Mouse (Mus musculus) hindbrain, postnatal 0 days (tissue): ENCODE measurements around the gene Psd4. TPM values are rescaled to one million over a fixed set of nuclear protein-coding genes. Genes with fewer than 3 reads are reported as not detected.

ENCODE experiments used
- ATAC-seq: fragments of 200-750 bp; cut with Nextera tagmentation; 2 replicates; pipeline ENCODE4 v1.8.0; 2017; ENCODE audit warnings: mild to moderate bottlenecking, moderate TSS enrichment, moderate library complexity
- DNase-seq: peaks from one replicate; pipeline ENCODE4 v3.0.0-alpha.2; 2015; ENCODE audit warnings: low spot score
- H3K27ac ChIP-seq: fragments of 300-500 bp; sonication (generic); 2 replicates; pipeline ENCODE4 v1.5.1; 2014; ENCODE audit warnings: mild to moderate bottlenecking
- H3K27me3 ChIP-seq: fragments of 300-500 bp; sonication (generic); 2 replicates; pipeline ENCODE4 v1.6.1; 2014; ENCODE audit warnings: low read length, mixed read lengths; ENCODE audit not compliant: insufficient read depth
- H3K36me3 ChIP-seq: fragments of 300-500 bp; sonication (generic); 2 replicates; pipeline ENCODE4 v1.6.1; 2014; ENCODE audit warnings: low read length, mixed read lengths; ENCODE audit not compliant: insufficient read depth
- H3K4me1 ChIP-seq: fragments of 300-500 bp; sonication (generic); 2 replicates; pipeline ENCODE4 v1.6.1; 2014; ENCODE audit warnings: antibody characterized with exemption, low read length, mixed read lengths; ENCODE audit not compliant: insufficient read depth
- H3K4me2 ChIP-seq: fragments of 300-500 bp; sonication (generic); 2 replicates; pipeline ENCODE4 v1.6.1; 2014; ENCODE audit warnings: low read depth, mild to moderate bottlenecking, low read length, moderate library complexity, mixed read lengths
- H3K4me3 ChIP-seq: fragments of 300-500 bp; sonication (generic); 2 replicates; pipeline ENCODE4 v1.5.1; 2014; ENCODE audit warnings: low read length
- H3K9ac ChIP-seq: fragments of 300-500 bp; sonication (generic); replicated peaks from 2 replicates; pipeline ENCODE4 v1.6.1; 2014; ENCODE audit warnings: mild to moderate bottlenecking, low read length, moderate library complexity, mixed read lengths
- H3K9me3 ChIP-seq: fragments of 300-500 bp; sonication (generic); 2 replicates; pipeline ENCODE4 v1.6.1; 2016; ENCODE audit warnings: low read length, mixed read lengths
- CTCF ChIP-seq: IDR thresholded peaks from 2 replicates; pipeline ENCODE4 v1.5.1; 2016; ENCODE audit warnings: antibody characterized with exemption, control low read depth, low read depth
- WGBS: fragments of 180-500 bp; shearing (Covaris S2); extraction: QIAGEN DNeasy Blood & Tissue Kit; methylation state at CpG from one replicate; pipeline ENCODE4 v1.1.7; 2014; 5-methylcytosine and 5-hydroxymethylcytosine counted together
- polyA plus RNA-seq: library from polyadenylated mRNA; unstranded; fragments of >200 nt; fragmentation: Nextera tagmentation; extraction: Ambion mirVana; gene quantifications from 2 replicates; pipeline ENCODE4 v1.2.1, GENCODE M21; 2015
- total RNA-seq: library from RNA; depleted of rRNA; stranded (reverse); fragments of >200 nt; gene quantifications from 2 replicates; pipeline ENCODE4 v1.2.3, GENCODE M21; 2014

The Psd4 gene
- total and polyA plus RNA-seq, 2 experiments from 2014 or later: 1.2 to 7.0 TPM

DNA sequence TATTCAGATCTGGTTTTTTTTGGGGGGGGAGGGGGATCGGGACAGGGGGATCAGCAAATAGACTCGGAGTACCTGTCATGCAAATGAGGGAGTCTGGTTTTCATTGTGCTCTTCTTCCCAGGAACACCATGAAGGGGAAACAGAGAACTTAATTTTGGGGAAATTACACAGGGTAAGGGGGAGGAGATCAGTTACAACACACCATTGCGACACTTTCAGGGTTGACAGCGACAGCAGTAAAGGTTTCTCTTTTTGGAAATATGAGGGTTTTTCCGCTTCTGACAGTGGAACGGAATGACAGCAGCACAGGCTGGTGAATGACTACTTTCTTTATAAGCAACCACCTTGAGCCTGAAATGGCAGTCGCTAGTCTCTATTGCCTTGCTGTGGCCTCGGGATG, 22.3 kb upstream of the Psd4 start:
- ATAC-seq: no peak
- no peak overlapping the region for H3K27ac ChIP-seq
- H3K9ac ChIP-seq: no peak overlapping the region
- 71% methylated on average over 8 of the region's 8 CpGs for WGBS
- no peaks in the 10 kb centered on the region for H3K36me3 ChIP-seq
- no peaks in the 10 kb centered on the region for H3K4me1 ChIP-seq
- no peak for TF ChIP-seq CTCF
- no peaks in the 10 kb centered on the region for H3K27me3 ChIP-seq
- no peaks in the 10 kb centered on the region for H3K9me3 ChIP-seq
- no peak overlapping the region for H3K4me3 ChIP-seq
- no peak overlapping the region for H3K4me2 ChIP-seq
- no peak for DNase-seq

DNA sequence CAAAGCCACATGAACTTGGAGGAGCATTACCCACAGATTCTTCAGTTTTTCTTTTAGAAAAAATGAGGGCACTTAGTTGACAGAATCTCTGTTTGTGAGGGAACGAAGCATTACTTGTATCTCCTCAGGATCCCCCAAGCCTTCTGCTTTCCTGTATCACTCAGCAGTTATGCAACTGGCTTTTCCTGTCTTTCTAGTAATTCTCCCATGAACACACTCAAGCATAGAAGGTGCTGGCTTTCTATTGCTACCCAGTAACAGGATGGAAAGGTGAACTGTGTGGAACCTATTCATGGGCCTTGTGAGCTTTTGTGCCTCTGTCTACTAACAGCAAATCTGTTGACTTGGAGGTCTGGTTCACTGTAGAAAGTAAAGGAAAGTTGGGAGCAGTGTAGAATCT, 19.5 kb upstream of the Psd4 start:
- H3K4me3 ChIP-seq: no peak overlapping the region
- no peaks in the 10 kb centered on the region for H3K36me3 ChIP-seq
- H3K4me1 ChIP-seq: no peaks in the 10 kb centered on the region
- DNase-seq: no peak
- TF ChIP-seq CTCF: no peak
- no peak overlapping the region for H3K4me2 ChIP-seq
- no peaks in the 10 kb centered on the region for H3K27me3 ChIP-seq
- no peaks in the 10 kb centered on the region for H3K9me3 ChIP-seq
- no peak overlapping the region for H3K9ac ChIP-seq
- H3K27ac ChIP-seq: no peak overlapping the region
- WGBS: 86% methylated on average over 1 of the region's 1 CpGs
- no peak for ATAC-seq

DNA sequence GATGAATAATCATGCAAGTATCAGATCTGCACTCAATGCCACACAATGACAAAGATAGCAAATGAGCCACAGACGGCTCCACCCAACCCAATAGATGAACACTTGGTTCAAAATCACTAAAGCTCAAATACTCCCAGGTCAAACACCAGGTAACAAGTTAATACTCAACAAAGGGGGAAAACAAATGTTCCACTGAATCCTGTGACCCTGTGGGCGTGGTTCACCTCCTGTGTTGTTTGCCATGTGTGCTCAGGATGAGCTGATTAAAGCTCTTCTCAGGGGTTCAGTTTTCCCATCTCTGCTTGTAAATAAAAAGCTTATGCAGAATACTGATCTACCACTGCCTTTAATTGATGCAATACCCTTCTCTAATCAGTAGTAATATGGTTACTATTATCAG, 16.2 kb upstream of the Psd4 start:
- no peaks in the 10 kb centered on the region for H3K27me3 ChIP-seq
- no peak overlapping the region for H3K4me2 ChIP-seq
- no peaks in the 10 kb centered on the region for H3K36me3 ChIP-seq
- no peaks in the 10 kb centered on the region for H3K9me3 ChIP-seq
- no peak overlapping the region for H3K9ac ChIP-seq
- no peaks in the 10 kb centered on the region for H3K4me1 ChIP-seq
- no peak for TF ChIP-seq CTCF
- no peak overlapping the region for H3K27ac ChIP-seq
- ATAC-seq (no peak), DNase-seq (no peak)
- no peak overlapping the region for H3K4me3 ChIP-seq
- 79% methylated on average over 2 of the region's 2 CpGs for WGBS

DNA sequence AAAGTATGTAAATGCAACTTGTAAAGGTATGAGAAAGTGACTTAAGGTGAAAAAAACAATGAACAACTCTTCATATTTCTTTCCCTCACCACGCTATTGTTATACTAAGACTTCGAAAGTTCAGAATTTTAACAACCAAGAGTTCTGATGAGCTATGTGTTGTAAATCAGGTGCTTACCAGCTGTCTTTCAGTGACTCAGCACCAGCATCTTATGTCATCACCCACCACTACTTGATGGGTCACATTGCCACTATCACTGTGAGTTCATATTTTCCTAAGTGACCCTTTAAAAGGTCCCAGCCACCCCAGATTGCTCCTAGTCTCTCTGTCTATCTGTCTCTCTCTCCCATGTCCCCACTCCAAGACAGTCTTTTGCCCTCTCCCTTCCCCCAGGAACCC, 14.3 kb upstream of the Psd4 start:
- H3K4me1 ChIP-seq: no peaks in the 10 kb centered on the region
- no peak overlapping the region for H3K9ac ChIP-seq
- WGBS: 93% methylated on average over 2 of the region's 2 CpGs

DNA sequence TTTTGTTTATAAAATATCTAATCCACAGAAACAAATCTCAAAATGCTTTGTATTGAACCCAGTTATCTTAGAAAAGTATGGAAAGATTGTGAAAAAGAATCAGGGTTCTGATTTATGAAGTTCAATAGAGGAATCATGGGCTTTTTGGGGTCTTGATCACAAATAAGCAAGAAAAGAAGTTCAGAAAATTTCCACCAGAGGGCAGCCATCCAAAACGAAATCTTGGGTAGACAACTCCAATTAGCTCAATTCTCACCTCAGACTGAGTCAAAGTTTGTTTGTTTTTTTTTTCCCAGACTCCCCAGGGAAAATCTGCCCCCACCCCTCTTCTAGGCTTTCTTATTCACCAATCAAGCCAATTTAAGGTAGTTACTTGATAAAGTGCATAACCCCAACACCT, 9.7 kb upstream of the Psd4 start:
- 14% methylated on average over 1 of the region's 1 CpGs for WGBS
- Histone ChIP-seq H3K9ac (no peak overlapping the region), H3K9me3 (no peaks in the 10 kb centered on the region), H3K27ac (no peak overlapping the region), H3K4me3 (no peak overlapping the region), H3K36me3 (no peaks in the 10 kb centered on the region), H3K4me1 (no peaks in the 10 kb centered on the region), H3K4me2 (no peak overlapping the region), H3K27me3 (no peaks in the 10 kb centered on the region)
- TF ChIP-seq CTCF: peak; percentile 58
- ATAC-seq: no peak
- DNase-seq: peak; percentile 70

More for the DNA sequence above, 14.3 kb upstream of the Psd4 start:
- Histone ChIP-seq H3K27ac (no peak overlapping the region), H3K27me3 (no peaks in the 10 kb centered on the region), H3K36me3 (no peaks in the 10 kb centered on the region), H3K4me2 (no peak overlapping the region), H3K9me3 (no peaks in the 10 kb centered on the region), H3K4me3 (no peak overlapping the region)
- no peak for DNase-seq
- no peak for ATAC-seq
- TF ChIP-seq CTCF: no peak

DNA sequence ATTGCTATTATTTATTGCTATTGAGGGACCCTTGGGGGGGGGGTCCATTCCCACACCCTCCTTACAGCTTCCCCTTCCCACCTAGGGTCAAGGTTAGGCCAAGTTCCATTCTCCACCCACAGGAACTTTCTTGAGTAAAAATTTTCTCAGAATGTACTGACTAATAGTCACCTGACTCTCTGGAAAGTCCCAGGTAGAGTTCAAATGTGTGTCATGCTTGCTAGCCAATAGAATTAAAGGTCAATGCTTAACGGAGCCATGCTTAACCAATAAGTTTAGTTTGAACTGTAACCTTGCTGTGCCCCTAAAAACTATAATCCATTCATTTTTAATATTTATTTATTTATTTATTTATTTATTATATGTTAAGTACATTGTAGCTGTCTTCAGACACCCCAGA, 8.0 kb upstream of the Psd4 start:
- Histone ChIP-seq H3K4me1 (no peaks in the 10 kb centered on the region), H3K4me2 (no peak overlapping the region), H3K4me3 (no peak overlapping the region), H3K36me3 (no peaks in the 10 kb centered on the region), H3K27ac (no peak overlapping the region), H3K9ac (no peak overlapping the region), H3K27me3 (no peaks in the 10 kb centered on the region), H3K9me3 (no peaks in the 10 kb centered on the region)
- ATAC-seq: no peak
- WGBS: 96% methylated on average over 1 of the region's 1 CpGs
- TF ChIP-seq CTCF: no peak
- DNase-seq: no peak

DNA sequence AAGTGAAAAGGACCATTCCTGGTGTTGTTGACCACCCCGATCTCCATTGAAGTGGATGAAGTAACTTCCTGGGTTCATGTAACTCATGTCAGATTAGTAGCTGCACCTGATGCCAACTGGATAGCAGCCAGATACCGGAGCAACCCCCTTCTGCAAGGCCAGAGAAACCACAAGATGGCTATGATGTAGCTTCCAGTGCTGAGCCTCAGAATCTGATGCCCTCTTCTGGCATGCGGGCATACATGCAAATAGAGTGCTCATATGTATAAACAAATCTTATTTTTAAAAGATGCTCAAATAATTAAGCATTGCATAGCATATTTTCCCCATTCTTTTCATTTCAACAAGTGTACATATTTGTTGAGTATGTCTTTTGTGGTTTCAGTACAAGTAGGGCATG, 3.6 kb upstream of the Psd4 start:
- ATAC-seq (no peak), DNase-seq (no peak)
- Histone ChIP-seq H3K4me2 (no peak overlapping the region), H3K27ac (no peak overlapping the region), H3K4me3 (no peak overlapping the region), H3K27me3 (no peaks in the 10 kb centered on the region), H3K9ac (no peak overlapping the region), H3K4me1 (peaks cover 8% of the 10 kb centered on the region; the same call in 1 of the 2 replicates), H3K36me3 (no peaks in the 10 kb centered on the region), H3K9me3 (no peaks in the 10 kb centered on the region)
- TF ChIP-seq CTCF: peak; percentile 17
- WGBS: 73% methylated on average over 3 of the region's 3 CpGs
